Mouse (Mus musculus) testis, adult 2 months (tissue): ENCODE data around the gene Gpx5. TPM values are rescaled to one million over a fixed set of nuclear protein-coding genes. Genes with fewer than 3 reads are reported as not detected.
"Not testable (repeated sequence)": the region's sequence is repeated elsewhere in the genome, so short reads cannot be mapped to it uniquely, and the experiment has no call there.

ENCODE experiments used
- H3K27ac ChIP-seq: fragments of 200-500 bp; 2 replicates; pipeline ENCODE4 v1.5.1; 2012; ENCODE audit warnings: low read depth, low read length; ENCODE audit not compliant: control insufficient read depth, insufficient read depth
- H3K27me3 ChIP-seq: fragments of 200-500 bp; 2 replicates; pipeline ENCODE4 v1.6.1; 2012; ENCODE audit warnings: mild to moderate bottlenecking, low read length, moderate library complexity; ENCODE audit not compliant: control insufficient read depth, insufficient read depth
- H3K36me3 ChIP-seq: fragments of 200-500 bp; 2 replicates; pipeline ENCODE4 v1.6.1; 2012; ENCODE audit warnings: mild to moderate bottlenecking, low read length; ENCODE audit not compliant: control insufficient read depth, insufficient read depth
- H3K4me1 ChIP-seq: fragments of 200-500 bp; 2 replicates; pipeline ENCODE4 v1.6.1; 2012; ENCODE audit warnings: low read length; ENCODE audit not compliant: control insufficient read depth, insufficient read depth
- H3K4me3 ChIP-seq: fragments of 200-500 bp; 2 replicates; pipeline ENCODE4 v1.5.1; 2012; ENCODE audit warnings: low read depth, mild to moderate bottlenecking, low read length, moderate library complexity, mixed read lengths; ENCODE audit not compliant: control insufficient read depth
- CTCF ChIP-seq: fragments of 200-500 bp; IDR thresholded peaks from 2 replicates; pipeline ENCODE4 v1.5.1; 2012; ENCODE audit warnings: low read depth, mild to moderate bottlenecking, inconsistent platforms, low read length, moderate library complexity; ENCODE audit not compliant: control insufficient read depth, insufficient read depth, insufficient replicate concordance
- POLR2A ChIP-seq: fragments of 200-500 bp; IDR thresholded peaks from 2 replicates; pipeline ENCODE4 v1.6.1; 2012; ENCODE audit warnings: low read depth, mild to moderate bottlenecking, inconsistent platforms, low read length, moderate library complexity; ENCODE audit not compliant: control insufficient read depth
- polyA plus RNA-seq: library from polyadenylated mRNA; depleted of rRNA; stranded (reverse); fragments of >200 nt; gene quantifications from 2 replicates; pipeline ENCODE4 v1.2.3, GENCODE M21; 2012

Gpx5 gene
- polyA plus RNA-seq, 1 experiment, result not detected

DNA sequence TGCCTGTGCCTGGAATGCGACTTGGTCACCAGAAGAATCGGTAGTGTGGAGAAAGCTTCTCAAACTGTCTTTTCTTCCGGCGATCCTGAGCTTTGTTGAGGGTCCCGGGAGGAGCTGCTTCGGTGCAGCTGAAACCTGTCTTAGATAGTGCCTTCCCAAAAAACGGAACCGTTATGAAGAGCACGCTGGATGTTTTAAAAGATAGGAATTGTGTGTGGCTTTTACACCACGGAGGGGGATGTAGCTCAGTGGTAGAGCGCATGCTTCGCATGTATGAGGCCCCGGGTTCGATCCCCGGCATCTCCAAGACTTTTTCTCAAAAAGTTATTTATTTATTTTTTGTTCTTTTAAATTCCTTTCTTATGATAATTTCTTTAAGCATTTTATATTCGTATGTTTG lies 38.5 kb downstream of the Gpx5 start:
- Histone ChIP-seq H3K27me3 (no peaks in the 10 kb centered on the region), H3K4me3 (no peak overlapping the region), H3K27ac (no peak overlapping the region), H3K4me1 (peaks cover 3% of the 10 kb centered on the region), H3K36me3 (no peaks in the 10 kb centered on the region)
- TF ChIP-seq CTCF, result no peak
- no peak for TF ChIP-seq POLR2A

DNA sequence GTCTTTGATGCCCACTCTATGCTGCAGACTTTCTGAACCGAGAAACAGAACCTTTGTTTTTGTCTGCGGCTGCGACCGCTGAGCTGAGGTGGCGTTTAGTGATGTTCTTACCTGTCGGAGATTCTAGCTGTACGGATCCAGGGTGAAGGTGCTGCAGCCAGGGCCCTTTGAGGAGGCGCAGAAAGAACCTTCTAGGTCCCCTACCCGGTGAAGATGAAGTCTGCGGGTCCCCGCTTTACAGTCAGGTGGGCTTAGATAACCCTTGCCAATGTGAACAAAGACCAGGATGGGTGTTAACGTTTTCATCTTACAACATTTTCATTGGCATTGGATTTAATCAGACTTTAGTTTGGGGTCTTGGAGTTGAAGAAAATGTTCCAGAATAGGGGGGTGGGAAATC lies 39.0 kb downstream of the Gpx5 start:
- Histone ChIP-seq H3K27me3 (no peaks in the 10 kb centered on the region), H3K27ac (no peak overlapping the region), H3K4me3 (no peak overlapping the region), H3K4me1 (peaks cover 3% of the 10 kb centered on the region), H3K36me3 (no peaks in the 10 kb centered on the region)
- TF ChIP-seq CTCF (no peak), POLR2A (no peak)

DNA sequence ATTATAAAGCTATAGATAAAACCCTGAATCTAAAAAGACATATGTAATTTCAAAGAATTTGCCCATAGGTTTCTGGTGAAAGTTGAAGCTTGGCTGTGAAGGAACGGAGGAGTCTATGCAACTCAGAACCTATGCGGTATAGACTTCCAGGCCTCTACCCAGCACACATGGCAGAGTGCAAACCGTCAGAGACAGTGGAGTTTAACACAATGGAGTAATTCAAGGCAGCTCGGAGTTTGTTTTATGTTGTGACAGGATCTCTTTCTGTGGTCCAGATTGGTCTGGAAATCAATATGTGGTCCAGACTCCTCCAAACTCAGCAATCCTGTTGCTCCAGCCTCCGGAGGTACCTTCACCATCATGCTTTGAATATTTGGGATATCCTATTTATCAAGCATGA lies 39.5 kb downstream of the Gpx5 start:
- no peak for TF ChIP-seq CTCF
- TF ChIP-seq POLR2A, result no peak
- Histone ChIP-seq H3K36me3 (no peaks in the 10 kb centered on the region), H3K4me1 (peaks cover 3% of the 10 kb centered on the region), H3K27me3 (no peaks in the 10 kb centered on the region), H3K27ac (no peak overlapping the region), H3K4me3 (no peak overlapping the region)

DNA sequence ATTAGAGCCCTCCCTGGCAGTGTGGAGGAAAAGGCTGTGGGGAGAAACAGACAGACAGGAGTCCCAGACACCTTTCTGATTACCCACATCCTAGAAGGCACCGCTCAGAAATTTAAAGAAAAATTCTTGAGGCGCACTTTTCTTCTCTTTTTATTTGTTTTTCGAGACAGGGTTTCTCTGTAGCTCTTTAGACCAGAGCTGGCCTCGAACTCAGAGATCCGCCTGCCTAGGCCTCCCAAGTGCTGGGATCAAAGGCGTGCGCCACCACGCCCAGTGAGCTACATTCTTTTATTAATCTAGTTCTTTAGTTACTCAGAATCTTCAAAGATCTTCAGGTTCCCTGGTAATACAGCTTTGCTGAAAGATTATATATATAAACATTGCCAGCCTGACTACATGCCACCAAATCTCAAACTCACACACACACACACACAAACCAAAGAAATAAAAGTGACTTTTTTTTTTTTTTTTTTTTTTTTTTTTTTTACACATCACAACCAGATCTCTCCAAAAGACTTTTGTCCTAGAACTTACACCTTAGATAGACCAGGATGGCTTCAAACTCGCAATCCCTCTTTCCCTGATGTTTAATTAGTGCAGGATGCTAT lies 42.4 kb downstream of the Gpx5 start:
- no peaks in the 10 kb centered on the region for H3K27me3 ChIP-seq
- H3K27ac ChIP-seq, result no peak overlapping the region
- H3K36me3 ChIP-seq, result no peaks in the 10 kb centered on the region
- no peak for TF ChIP-seq POLR2A
- no peak for TF ChIP-seq CTCF
- no peak overlapping the region for H3K4me3 ChIP-seq
- peaks cover 3% of the 10 kb centered on the region for H3K4me1 ChIP-seq

DNA sequence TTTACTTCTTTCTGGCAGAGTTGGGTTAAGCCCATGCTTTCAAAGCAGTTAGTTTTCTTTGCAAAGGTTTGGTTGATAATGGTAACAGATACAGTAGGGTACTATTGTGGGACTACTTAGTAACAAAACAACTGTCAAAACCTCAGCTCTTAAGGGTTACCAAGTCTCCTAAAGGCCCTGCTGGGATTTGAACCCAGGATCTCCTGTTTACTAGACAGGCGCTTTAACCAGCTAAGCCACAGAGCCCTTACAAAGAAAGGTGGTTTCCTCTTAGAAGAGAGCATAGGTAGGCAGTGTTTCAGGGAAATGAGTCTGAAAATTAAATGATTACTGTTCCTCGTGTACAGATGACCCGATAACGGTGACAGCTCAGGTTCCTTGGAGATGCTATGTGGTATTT lies 43.5 kb downstream of the Gpx5 start:
- TF ChIP-seq POLR2A (no peak), CTCF (no peak)
- no peaks in the 10 kb centered on the region for H3K36me3 ChIP-seq
- H3K27ac ChIP-seq, result no peak overlapping the region
- H3K4me3 ChIP-seq, result no peak overlapping the region
- H3K4me1 ChIP-seq, result peaks cover 3% of the 10 kb centered on the region
- no peaks in the 10 kb centered on the region for H3K27me3 ChIP-seq

DNA sequence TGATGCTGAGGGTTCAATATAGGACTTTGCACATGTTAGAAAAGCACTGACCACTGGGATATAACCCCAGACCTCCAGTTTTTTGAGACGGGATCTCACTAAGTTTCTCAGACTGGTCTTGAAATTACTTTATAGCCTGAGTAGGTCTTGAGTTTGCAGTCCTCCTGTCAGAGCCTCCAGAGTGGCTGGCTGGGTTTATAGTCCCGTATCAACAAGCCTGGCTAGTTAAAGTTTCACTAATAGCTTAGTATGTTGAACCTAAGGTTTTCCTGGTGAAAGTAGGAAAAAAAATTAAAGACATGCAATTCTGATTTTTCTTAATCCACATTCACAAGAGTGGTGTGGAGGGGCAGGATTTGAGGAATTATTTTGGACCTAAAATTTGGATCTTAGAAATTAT lies 46.3 kb downstream of the Gpx5 start:
- no peak overlapping the region for H3K4me3 ChIP-seq
- peaks cover 2% of the 10 kb centered on the region; the same call in 1 of the 2 replicates for H3K27me3 ChIP-seq
- no peak for TF ChIP-seq POLR2A
- TF ChIP-seq CTCF, result no peak
- peaks cover 3% of the 10 kb centered on the region for H3K4me1 ChIP-seq
- no peak overlapping the region for H3K27ac ChIP-seq
- no peaks in the 10 kb centered on the region for H3K36me3 ChIP-seq

DNA sequence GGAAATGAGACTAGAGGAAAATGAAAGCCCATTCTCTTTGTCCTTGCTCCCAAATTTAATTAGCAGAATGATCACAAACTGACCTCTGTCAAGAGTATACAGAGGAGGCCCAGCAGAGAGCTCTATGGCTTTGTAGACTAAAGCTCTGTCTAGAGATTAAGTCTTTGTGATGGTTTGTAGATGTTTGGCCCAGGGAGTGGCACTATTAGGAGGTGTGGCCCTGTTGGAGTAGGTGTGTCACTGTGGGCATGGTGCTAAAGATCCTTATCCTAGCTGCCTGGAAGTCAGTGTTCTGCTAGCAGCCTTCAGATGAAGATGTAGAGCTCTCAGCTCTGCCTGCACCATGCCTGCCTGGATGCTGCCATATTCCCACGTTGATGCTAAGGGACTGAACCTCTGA lies 47.6 kb downstream of the Gpx5 start:
- not testable (repeated sequence) for H3K27ac ChIP-seq, H3K27me3 ChIP-seq, H3K36me3 ChIP-seq, H3K4me1 ChIP-seq, H3K4me3 ChIP-seq

DNA sequence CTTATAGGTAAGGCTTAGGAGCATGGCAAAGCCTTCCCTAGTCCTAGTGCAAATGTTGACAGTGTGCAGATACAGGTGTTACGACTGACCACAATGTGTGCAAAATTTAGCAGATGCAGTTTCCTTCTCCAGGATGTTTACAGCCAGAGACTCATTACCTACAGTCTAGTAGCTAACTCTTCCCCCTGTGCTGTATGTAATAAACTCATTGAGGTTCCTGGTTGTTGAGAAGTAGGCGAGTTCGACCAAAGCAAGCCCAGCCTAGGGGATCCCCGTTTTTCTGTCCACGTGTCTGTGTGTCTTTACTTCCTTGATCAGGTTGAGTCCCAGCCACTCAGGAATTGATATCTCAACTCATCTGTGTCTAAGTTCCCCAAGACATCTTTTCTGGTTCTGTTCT lies 48.4 kb downstream of the Gpx5 start:
- H3K27me3 ChIP-seq, result peaks cover 2% of the 10 kb centered on the region; the same call in 1 of the 2 replicates
- H3K27ac ChIP-seq, result no peak overlapping the region
- H3K4me1 ChIP-seq, result peaks cover 3% of the 10 kb centered on the region
- H3K4me3 ChIP-seq, result no peak overlapping the region
- H3K36me3 ChIP-seq, result no peaks in the 10 kb centered on the region
- TF ChIP-seq POLR2A (no peak), CTCF (no peak)

DNA sequence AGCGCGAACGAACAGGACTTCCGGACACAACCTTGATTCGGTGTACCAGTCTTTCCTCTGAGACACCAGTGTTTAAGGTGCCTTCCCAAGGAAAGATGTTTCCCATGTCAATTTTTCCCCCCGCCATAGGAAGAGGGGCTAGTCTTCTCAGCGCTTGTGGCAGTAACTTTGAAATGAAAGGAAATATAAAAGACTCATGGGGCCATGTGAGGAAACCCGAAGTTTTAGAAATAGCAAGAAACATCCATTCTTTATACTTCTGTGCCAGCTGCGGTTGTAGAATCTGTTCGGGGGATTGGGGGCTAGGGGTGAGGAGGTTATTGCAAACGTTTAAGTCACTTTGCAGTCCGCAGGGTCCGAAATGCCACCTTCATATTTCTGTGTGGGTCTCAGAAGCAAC lies 49.3 kb downstream of the Gpx5 start:
- peaks cover 3% of the 10 kb centered on the region for H3K4me1 ChIP-seq
- no peaks in the 10 kb centered on the region for H3K36me3 ChIP-seq
- TF ChIP-seq CTCF (no peak), POLR2A (no peak)
- H3K27me3 ChIP-seq, result peaks cover 2% of the 10 kb centered on the region; the same call in 1 of the 2 replicates
- no peak overlapping the region for H3K27ac ChIP-seq
- H3K4me3 ChIP-seq, result no peak overlapping the region
